Mouse (Mus musculus) myocyte (in vitro differentiated cells): ENCODE measurements around the gene Snx33. TPM values are rescaled to one million over a fixed set of nuclear protein-coding genes. Genes with fewer than 3 reads are reported as not detected.

Experiments
- H3K27me3 ChIP-seq: one replicate; pipeline ENCODE4 v1.6.1; 2011; ENCODE audit not compliant: control insufficient read depth, insufficient read depth, insufficient read length
- H3K36me3 ChIP-seq: one replicate; pipeline ENCODE4 v1.6.1; 2011; ENCODE audit not compliant: control insufficient read depth, insufficient read depth
- H3K4me2 ChIP-seq: one replicate; pipeline ENCODE4 v1.6.1; 2011; ENCODE audit warnings: low read depth, control low read depth
- H3K4me3 ChIP-seq: one replicate; pipeline ENCODE4 v1.5.1; 2011; ENCODE audit warnings: mild to moderate bottlenecking, control low read depth, moderate library complexity
- H3K79me2 ChIP-seq: one replicate; pipeline ENCODE4 v1.6.1; 2011; ENCODE audit not compliant: control insufficient read depth, insufficient read depth
- H3ac ChIP-seq: one replicate; pipeline ENCODE4 v1.6.1; 2011; ENCODE audit not compliant: control insufficient read depth, insufficient read length
- CEBPB ChIP-seq: IDR thresholded peaks from 2 replicates; pipeline ENCODE4 v1.6.1; 2011; ENCODE audit warnings: mild to moderate bottlenecking, moderate library complexity; ENCODE audit not compliant: poor library complexity, insufficient read depth, severe bottlenecking
- E2F4 ChIP-seq: IDR thresholded peaks from one replicate; pipeline ENCODE4 v1.6.1; 2011; ENCODE audit warnings: mild to moderate bottlenecking, control low read depth, moderate library complexity; ENCODE audit not compliant: insufficient read depth
- MAX ChIP-seq: IDR thresholded peaks from one replicate; pipeline ENCODE4 v1.6.1; 2011; ENCODE audit warnings: low read depth, mild to moderate bottlenecking, control low read depth
- MYOD1 ChIP-seq, 3 experiments: IDR thresholded peaks; one replicate each; pipeline ENCODE4 v1.6.1; 2011; ENCODE audit warnings: control low read depth in 2 of 3, low read depth in 2 of 3, mild to moderate bottlenecking in 2 of 3, moderate library complexity in 1 of 3; ENCODE audit not compliant: insufficient read length in 2 of 3, control insufficient read depth in 1 of 3
- MYOG ChIP-seq, 3 experiments: IDR thresholded peaks; one replicate each; pipeline ENCODE4 v1.6.1; 2011; ENCODE audit warnings: control low read depth in 2 of 3, low read depth in 2 of 3, mild to moderate bottlenecking in 2 of 3; ENCODE audit not compliant: insufficient read length in 2 of 3, control insufficient read depth in 1 of 3, insufficient read depth in 1 of 3
- POLR2A ChIP-seq: IDR thresholded peaks from one replicate; pipeline ENCODE4 v1.6.1; 2011; ENCODE audit warnings: low read depth, mild to moderate bottlenecking, control low read depth, moderate library complexity; ENCODE audit not compliant: insufficient read length
- POLR2AphosphoS2 ChIP-seq: IDR thresholded peaks from one replicate; pipeline ENCODE4 v1.6.1; 2011; ENCODE audit warnings: low read depth, control low read depth; ENCODE audit not compliant: insufficient read length
- REST ChIP-seq: IDR thresholded peaks from one replicate; pipeline ENCODE4 v1.6.1; 2011; ENCODE audit warnings: mild to moderate bottlenecking, control low read depth, moderate library complexity; ENCODE audit not compliant: insufficient read depth, insufficient read length
- SRF ChIP-seq: IDR thresholded peaks from one replicate; pipeline ENCODE4 v1.6.1; 2011; ENCODE audit warnings: low read depth; ENCODE audit not compliant: control insufficient read depth, insufficient read length
- TCF12 ChIP-seq: IDR thresholded peaks from one replicate; pipeline ENCODE4 v1.6.1; 2011; ENCODE audit warnings: mild to moderate bottlenecking, control low read depth; ENCODE audit not compliant: poor library complexity, insufficient read depth, severe bottlenecking
- TCF3 ChIP-seq: IDR thresholded peaks from one replicate; pipeline ENCODE4 v1.6.1; 2011; ENCODE audit warnings: low read depth, control low read depth; ENCODE audit not compliant: insufficient read length
- USF1 ChIP-seq: IDR thresholded peaks from one replicate; pipeline ENCODE4 v1.6.1; 2011; ENCODE audit warnings: low read depth, mild to moderate bottlenecking, control low read depth, moderate library complexity
- polyA plus RNA-seq: library from polyadenylated mRNA; unstranded; fragments of >200 nt; fragmentation: generic; extraction: Trizol; gene quantifications from one replicate; pipeline ENCODE4 v1.2.1, GENCODE M21; 2012; ENCODE audit warnings: missing spikeins

Gene Snx33
- polyA plus RNA-seq = 9.4 TPM

GRCm38 (mm10) chr9:56928041-56928811, at the start of gene Snx33:
Gene Snx33, minus strand, starts transcription at chr9:56928371.
- Histone ChIP-seq H3K27me3 (no peaks in the 10 kb centered on the region), H3K36me3 (no peaks in the 10 kb centered on the region)
- peak; percentile 60 for TF ChIP-seq POLR2AphosphoS2
- TF ChIP-seq MYOG (IDR thresholded peaks at IDR 0.05; ENCODE audit: control insufficient read depth in 1 of 3, insufficient read depth in 1 of 3, insufficient read length in 2 of 3, low read depth in 2 of 3) = no peak
- TF ChIP-seq CEBPB = peak; percentile 86
- TF ChIP-seq POLR2A = peak; percentile 62

DNA sequence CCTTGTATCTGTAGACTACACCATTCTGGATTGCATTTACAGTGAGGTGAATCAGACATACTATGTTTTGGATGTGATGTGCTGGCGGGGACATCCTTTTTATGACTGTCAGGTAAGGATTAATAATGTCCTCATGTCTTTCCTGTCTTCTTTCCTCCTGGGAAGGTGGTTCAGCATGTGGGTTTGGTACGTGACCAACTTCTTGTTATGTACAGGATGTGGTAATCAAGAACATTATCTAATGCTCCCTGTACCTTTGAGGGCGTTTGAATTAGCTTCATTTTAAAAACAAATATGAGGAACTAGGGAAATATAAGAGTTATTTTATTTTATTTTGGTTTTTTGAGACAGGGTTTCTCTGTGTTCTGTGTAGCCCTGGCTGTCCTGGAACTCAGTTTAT, 47.0 kb upstream of the Snx33 start:
- no peaks in the 10 kb centered on the region for H3K79me2 ChIP-seq
- H3K27me3 ChIP-seq = no peaks in the 10 kb centered on the region
- H3K36me3 ChIP-seq = peaks cover 8% of the 10 kb centered on the region
- no peak overlapping the region for H3ac ChIP-seq
- H3K4me2 ChIP-seq = no peak overlapping the region
- no peak overlapping the region for H3K4me3 ChIP-seq
- TF ChIP-seq CEBPB (no peak), REST (no peak), USF1 (no peak), POLR2AphosphoS2 (no peak)

More at GRCm38 (mm10) chr9:56928041-56928811, at the start of gene Snx33:
- H3K79me2 ChIP-seq = peaks cover 39% of the 10 kb centered on the region
- H3K4me2 ChIP-seq = peak within 1 kb of the TSS; percentile 99
- H3ac ChIP-seq = peak within 1 kb of the TSS; percentile 37
- peak within 1 kb of the TSS; percentile 95 for H3K4me3 ChIP-seq

DNA sequence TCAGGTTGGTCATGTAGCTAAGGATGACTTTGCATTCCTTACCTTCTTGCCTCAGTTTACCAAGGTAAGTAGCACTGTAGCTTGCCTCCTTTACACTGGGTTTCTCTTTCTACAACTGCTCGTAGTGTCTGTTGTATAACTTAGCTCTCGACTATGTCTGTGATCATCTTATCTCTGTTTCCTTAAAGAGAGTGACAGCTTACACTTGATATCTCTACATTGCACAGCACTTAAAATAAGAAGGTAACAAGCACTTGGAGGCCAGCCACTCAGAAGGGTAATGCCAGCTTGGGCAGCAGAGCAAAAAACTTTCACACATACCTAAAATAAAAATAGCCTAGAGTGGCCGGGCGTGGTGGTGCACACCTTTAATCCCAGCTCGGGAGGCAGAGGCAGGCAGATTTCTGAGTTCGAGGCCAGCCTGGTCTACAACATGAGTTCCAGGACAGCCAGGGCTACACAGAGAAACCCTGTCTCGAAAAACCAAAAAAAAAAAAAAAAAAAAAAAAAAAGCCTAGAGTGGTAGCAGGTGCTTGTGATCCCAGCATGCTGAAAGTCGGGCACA, 45.9 kb upstream of the Snx33 start:
- TF ChIP-seq MYOD1 (IDR thresholded peaks at IDR 0.05; ENCODE audit: control insufficient read depth in 1 of 3, insufficient read length in 2 of 3, low read depth in 2 of 3) (no peak), MYOG (IDR thresholded peaks at IDR 0.05; ENCODE audit: control insufficient read depth in 1 of 3, insufficient read depth in 1 of 3, insufficient read length in 2 of 3, low read depth in 2 of 3) (no peak)
- Histone ChIP-seq H3K27me3 (no peaks in the 10 kb centered on the region), H3ac (no peak overlapping the region), H3K4me3 (no peak overlapping the region), H3K36me3 (peaks cover 11% of the 10 kb centered on the region), H3K79me2 (no peaks in the 10 kb centered on the region), H3K4me2 (no peak overlapping the region)

DNA sequence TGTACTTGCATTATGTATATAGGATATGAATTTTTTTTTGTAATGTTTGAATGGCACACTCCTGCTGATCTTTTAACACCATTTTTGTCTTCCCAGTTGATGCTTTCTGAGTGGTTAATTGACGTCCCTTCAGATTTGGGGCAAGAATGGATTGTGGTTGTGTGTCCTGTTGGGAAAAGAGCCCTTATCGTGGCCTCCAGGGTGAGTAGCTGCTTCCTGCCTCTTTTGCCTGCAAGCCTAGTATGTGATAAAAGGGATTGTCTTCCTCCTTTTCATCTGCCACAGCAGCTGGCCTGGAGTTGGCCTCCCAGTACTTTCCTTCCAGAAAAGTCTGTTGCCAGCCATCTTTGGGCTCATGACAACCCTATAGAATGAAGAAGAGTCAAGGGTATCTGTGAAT, 42.0 kb upstream of the Snx33 start:
- Histone ChIP-seq H3K36me3 (peaks cover 7% of the 10 kb centered on the region), H3K27me3 (no peaks in the 10 kb centered on the region), H3K4me2 (no peak overlapping the region), H3K4me3 (no peak overlapping the region), H3K79me2 (no peaks in the 10 kb centered on the region), H3ac (no peak overlapping the region)
- no peak for TF ChIP-seq CEBPB
- TF ChIP-seq POLR2AphosphoS2 = no peak
- TF ChIP-seq MYOG (IDR thresholded peaks at IDR 0.05; ENCODE audit: control insufficient read depth in 1 of 3, insufficient read depth in 1 of 3, insufficient read length in 2 of 3, low read depth in 2 of 3) = no peak
- no peak for TF ChIP-seq MAX
- no peak for TF ChIP-seq TCF12
- TF ChIP-seq MYOD1 (IDR thresholded peaks at IDR 0.05; ENCODE audit: control insufficient read depth in 1 of 3, insufficient read length in 2 of 3, low read depth in 2 of 3) = no peak
- no peak for TF ChIP-seq SRF
- TF ChIP-seq POLR2A = no peak
- TF ChIP-seq TCF3 = no peak
- TF ChIP-seq E2F4 = no peak
- no peak for TF ChIP-seq USF1
- TF ChIP-seq REST = no peak

GRCm38 (mm10) chr9:56961591-56961990, 33.4 kb upstream of the Snx33 start:
- no peak overlapping the region for H3ac ChIP-seq
- H3K4me2 ChIP-seq = no peak overlapping the region
- TF ChIP-seq MYOD1 (IDR thresholded peaks at IDR 0.05; ENCODE audit: control insufficient read depth in 1 of 3, insufficient read length in 2 of 3, low read depth in 2 of 3) (no peak), POLR2AphosphoS2 (no peak), TCF12 (no peak), MAX (no peak), CEBPB (no peak), MYOG (IDR thresholded peaks at IDR 0.05; ENCODE audit: control insufficient read depth in 1 of 3, insufficient read depth in 1 of 3, insufficient read length in 2 of 3, low read depth in 2 of 3) (no peak)
- no peak overlapping the region for H3K4me3 ChIP-seq
- H3K27me3 ChIP-seq = no peaks in the 10 kb centered on the region
- no peaks in the 10 kb centered on the region for H3K79me2 ChIP-seq
- H3K36me3 ChIP-seq = peaks cover 25% of the 10 kb centered on the region
